Mouse (Mus musculus) E14TG2a.4 (cell line): Measurements from ENCODE around the gene Gpha2.

Experiments used
- CTCF ChIP-seq: conservative IDR thresholded peaks from 2 replicates; pipeline ENCODE4 v1.5.1; 2014; ENCODE audit warnings: low read length
- NANOG ChIP-seq: IDR thresholded peaks from 2 replicates; pipeline ENCODE4 v1.6.1; 2014; ENCODE audit warnings: borderline replicate concordance, low read length, mixed read lengths
- POU5F1 ChIP-seq: IDR thresholded peaks from 2 replicates; pipeline ENCODE4 v1.6.1; 2014; ENCODE audit warnings: low read length, borderline replicate concordance

DNA sequence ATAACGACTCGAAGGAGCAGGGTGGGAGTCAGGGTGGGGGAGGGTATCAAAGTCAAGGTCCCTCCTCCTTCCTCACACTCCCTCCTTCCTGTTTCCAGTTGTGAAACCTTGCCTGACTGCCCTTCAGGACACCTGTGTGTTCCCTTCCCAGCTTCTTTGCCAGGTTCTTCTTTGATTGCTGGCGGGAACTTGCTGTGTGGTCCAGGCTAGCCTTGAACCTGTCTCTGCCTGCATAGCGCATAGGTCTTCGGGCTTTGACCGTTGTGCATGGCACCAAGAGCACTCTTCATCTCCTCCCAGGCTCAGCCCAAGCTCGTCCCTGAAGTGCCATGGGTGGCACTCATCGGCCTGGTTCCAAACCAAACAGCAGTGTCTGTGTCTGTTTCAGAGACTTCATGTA lies 38.8 kb downstream of the Gpha2 start:
- TF ChIP-seq CTCF (no peak), POU5F1 (no peak), NANOG (no peak)
